Mouse (Mus musculus) C2C12 (cell line): Measurements from ENCODE around the gene Apobec1.

Experiments used
- CTCF ChIP-seq: IDR thresholded peaks from one replicate; pipeline ENCODE4 v1.5.1; 2011; ENCODE audit not compliant: control insufficient read depth, insufficient read depth, insufficient read length
- MAX ChIP-seq: IDR thresholded peaks from one replicate; pipeline ENCODE4 v1.6.1; 2011; ENCODE audit warnings: mild to moderate bottlenecking, control low read depth
- MYOD1 ChIP-seq: IDR thresholded peaks from one replicate; pipeline ENCODE4 v1.6.1; 2011; ENCODE audit warnings: low read depth; ENCODE audit not compliant: control insufficient read depth, insufficient read length
- MYOG ChIP-seq: IDR thresholded peaks from one replicate; pipeline ENCODE4 v1.6.1; 2011; ENCODE audit not compliant: control insufficient read depth, insufficient read length; ENCODE audit errors: extremely low read depth
- USF1 ChIP-seq: IDR thresholded peaks from one replicate; pipeline ENCODE4 v1.6.1; 2011; ENCODE audit warnings: low read depth, mild to moderate bottlenecking, control low read depth, moderate library complexity

GRCm38 (mm10) chr6:122545289-122545882 is 56.9 kb downstream of the Apobec1 start:
- no peak for TF ChIP-seq MAX
- no peak for TF ChIP-seq CTCF
- no peak for TF ChIP-seq USF1
- no peak for TF ChIP-seq MYOD1
- no peak for TF ChIP-seq MYOG
